Mouse (Mus musculus) spleen, postnatal 4 days (tissue): ENCODE results near the gene Slc25a11.

ENCODE experiments used
- DNase-seq, 2 experiments: peaks; one replicate each; pipeline ENCODE4 v3.0.0; 2022; ENCODE audit warnings: low spot score in 2 of 2

Gene Slc25a11

DNA sequence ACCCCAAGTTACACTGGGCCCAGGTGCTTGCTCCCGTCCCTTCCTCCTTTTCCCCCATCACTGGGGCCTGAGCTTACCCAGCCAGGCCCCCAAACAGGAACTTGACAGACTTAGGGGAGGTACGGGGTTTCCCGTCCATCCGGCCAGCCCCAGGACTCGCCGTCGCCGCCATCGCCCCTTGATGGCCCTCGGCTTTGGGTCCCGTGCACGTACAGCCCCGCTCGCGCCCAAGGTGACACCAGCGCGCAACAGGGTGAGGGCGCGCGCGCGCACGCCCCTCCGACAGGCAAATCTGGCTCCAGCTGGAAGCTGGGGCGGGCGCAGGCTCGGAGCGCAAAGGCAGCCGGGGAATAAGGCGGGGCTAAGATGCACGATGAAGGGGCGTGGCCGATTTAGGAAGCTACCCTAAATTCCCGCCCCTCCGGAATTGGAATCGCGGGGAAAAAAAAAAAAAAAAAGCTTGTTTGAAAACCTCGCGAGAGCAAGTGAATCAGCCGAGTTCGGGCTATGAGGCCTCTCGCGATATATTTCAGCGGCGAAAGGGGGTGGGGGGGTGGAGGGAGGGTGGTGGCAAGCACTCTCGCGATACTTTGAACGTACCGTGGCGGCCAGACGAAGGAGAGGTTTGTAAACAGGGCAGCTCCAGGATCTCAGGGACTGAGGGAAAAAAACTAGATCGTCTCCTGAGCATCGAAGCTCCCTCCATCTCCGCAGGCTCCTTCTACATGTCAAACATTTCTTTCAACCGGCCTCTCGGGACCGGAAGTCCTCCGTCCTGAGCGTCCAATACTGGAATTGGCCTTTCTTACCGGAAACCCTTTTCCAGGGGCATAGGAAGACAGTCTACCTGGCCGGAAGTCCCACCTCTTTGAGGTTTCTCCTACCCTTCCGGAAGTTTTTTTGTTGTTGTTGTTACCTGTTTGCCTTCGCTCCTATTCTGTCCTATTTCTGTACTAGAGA, at the start of gene Slc25a11, which contains the start of gene Rnf167:
TSS of gene Slc25a11 (minus strand) at position 789 of the 960 bp plus-strand sequence.
TSS of gene Rnf167 (plus strand) at position 545 of the 960 bp plus-strand sequence.
- peak; percentile 96 to 97 for DNase-seq

- no peak for DNase-seq
Observed at GRCm38 (mm10) chr11:70693504-70693903, 46.2 kb upstream of the Slc25a11 start.

DNA sequence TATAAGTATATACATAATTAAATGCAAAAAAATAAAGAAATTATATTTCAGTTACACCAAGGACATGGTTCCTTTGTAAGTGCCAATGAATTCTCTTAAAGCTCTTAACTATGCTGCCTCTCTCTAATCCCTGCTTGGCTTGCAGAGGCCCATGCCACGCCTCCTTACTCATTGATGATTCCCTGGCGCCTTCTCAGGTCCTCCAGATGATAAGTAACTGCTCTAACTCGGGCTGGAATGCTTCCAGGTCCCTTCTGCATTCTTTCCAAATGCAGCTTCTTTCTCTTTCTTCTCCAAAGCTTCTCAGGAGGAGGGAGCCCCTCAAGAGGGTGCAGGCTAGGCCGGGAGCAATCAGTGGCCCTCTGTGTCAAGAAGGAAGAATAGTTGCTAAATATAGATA, 42.3 kb upstream of the Slc25a11 start:
- no peak for DNase-seq

DNA sequence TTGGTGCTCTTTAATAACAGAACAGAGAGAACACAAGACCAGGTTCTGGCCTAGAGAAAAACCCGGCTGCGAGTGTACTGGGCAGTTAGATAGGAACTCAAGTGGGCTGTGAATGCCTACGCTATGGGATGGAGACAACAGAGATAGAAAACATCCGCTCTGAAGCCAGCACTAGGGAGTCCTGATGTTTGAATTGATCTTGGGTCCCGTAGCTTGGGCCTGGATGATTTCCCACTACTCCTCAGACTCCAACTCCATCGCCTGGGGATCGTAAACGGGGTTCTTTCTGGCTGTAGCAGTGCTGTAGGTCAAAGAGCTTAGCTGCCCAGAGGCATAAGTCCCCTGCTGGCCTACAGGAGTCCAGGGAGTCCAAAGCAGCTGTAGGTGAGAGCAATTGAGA, 41.1 kb upstream of the Slc25a11 start:
- no peak for DNase-seq

DNA sequence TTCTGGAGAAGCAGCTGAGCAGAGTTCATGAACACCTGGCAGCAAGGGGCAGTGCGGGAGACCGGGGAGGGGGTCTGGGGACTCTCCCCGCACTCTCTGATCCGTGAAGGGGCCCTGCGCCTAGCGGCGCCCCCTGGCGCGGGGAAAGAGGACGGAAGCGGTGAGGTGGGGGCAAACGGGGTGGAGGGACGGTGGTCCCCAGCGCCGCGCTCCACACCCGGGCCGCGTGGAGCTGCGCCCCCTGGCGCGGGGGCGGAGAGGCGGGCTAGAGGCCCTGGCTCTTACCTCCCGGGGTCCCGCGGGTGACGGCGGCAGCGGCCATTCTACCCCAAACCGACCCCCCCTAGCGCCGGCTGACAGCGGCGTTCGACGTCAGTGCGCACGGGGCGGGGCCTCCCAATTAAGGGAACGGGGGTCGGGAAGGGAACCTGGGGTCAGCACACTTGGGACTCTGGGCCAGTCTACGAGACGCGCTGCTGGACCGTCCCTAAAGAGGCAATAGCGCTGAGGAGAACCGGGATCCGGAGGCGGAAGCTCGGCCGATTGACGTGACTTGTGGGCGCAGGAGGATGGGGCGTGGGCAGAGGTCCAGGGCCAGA, 40.4 kb upstream of the Slc25a11 start, which contains the start of gene Camta2:
TSS of gene Camta2 (minus strand) at position 505 of the 599 bp plus-strand sequence.
- DNase-seq = peak; percentile 78 to 89

- no peak for DNase-seq
Observed at GRCm38 (mm10) chr11:70686901-70687566, 39.8 kb upstream of the Slc25a11 start.

DNA sequence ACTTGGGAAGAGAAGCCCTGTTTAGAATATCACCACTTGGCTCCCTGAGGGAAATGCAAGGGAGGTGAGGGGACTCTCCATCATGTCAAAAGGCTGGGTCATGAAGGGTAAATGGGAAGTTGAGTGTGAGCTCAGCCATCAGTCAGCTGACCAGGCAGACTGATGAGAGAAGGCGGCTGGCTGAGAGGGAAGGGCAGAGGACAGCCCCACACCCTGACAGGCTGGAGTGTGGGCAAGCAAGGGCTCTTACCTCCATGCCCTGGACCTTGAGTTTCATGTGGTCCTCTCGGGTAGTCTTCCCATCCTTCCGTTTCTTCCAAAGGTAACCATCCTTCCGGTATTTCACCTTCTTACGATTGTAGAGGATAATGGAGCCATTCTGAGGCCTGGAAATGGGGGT, 36.4 kb upstream of the Slc25a11 start:
- no peak for DNase-seq

- no peak for DNase-seq
Observed at GRCm38 (mm10) chr11:70681897-70682581, 34.8 kb upstream of the Slc25a11 start.

DNA sequence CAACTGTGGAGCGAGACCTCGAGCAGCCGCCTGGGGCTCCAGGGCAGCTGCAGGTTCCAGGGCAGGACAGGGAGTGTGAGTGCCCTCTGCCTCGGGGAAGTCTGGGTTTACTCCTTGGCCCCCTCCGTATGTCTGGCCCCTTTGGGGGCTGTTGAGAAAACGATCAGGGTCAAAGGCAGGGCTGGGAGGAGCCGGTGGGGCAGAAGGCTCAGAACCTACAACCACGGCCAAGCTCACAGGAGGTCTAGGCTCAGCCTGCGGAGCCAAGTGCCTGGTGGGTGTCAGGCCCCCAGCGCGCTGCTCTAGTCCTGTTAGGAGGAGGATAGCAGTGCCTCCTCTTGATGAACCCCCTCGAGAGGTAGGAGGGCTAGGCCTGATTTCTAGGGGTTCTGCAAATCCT, 33.9 kb upstream of the Slc25a11 start:
- no peak for DNase-seq

- peak in 1 of 2 experiments; percentile 45 for DNase-seq
Observed at GRCm38 (mm10) chr11:70679894-70680293, 32.6 kb upstream of the Slc25a11 start.

DNA sequence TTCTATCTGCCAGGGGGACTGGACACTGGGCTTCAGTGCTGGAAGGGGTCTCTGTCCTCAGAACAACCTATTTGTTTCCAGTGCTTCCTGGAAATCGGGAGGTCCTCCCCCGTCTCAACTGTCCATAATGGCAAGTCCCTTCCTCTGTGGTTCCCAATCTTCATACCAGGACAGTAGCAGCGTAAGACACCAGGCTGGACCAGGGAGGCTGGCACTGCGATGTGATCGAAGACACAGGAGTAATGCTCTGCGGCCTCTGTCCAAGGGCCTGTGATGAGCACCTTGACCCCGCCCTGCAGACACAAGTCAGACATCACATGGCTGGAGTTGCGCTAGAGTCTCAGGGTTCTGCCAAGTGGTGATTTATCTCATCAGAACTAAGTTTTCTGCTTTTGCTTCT, 32.1 kb upstream of the Slc25a11 start:
- no peak for DNase-seq

DNA sequence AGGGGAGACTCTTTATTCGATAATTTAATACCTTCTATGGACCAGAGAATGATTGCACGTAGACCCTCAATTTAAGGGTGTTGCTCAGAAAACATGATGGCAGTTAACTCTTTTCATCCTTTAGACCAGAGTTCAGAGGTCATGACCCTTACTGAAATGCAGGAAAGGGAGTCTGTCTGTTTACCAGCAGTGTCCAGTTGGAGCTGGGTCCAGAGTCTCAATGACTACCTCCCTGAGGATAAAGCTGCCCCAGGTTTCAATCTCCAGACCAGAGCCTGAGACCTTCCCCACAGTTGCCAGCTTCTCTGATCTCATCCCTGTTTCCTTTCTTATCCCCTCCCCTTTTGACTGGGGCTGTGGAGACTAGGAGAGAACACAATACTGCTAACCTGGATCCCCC, 31.3 kb upstream of the Slc25a11 start:
- no peak for DNase-seq

- DNase-seq = no peak
Observed at GRCm38 (mm10) chr11:70678092-70678491, 30.8 kb upstream of the Slc25a11 start.

DNA sequence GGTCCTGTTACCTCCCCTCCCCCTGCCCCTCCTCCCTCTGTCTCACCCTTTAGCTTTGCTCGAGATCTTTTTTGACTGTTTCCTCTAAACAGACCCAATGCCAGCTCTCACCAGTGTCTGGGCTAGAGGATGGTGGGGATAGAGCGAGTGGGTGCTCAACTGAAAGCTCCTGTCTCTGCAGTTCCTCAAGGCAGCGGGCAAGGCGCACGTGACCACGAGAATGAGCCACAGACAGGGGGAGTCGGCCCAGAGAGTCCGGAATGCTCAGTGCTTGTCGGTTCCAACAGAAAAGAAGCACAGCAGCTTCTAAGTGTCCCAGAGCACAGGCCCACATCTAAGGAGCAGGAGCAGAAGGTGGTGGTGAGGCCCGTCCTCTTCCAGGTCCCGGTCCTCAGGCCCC, 27.2 kb upstream of the Slc25a11 start:
- DNase-seq = no peak

GRCm38 (mm10) chr11:70674014-70674413, 26.7 kb upstream of the Slc25a11 start:
- no peak for DNase-seq

DNA sequence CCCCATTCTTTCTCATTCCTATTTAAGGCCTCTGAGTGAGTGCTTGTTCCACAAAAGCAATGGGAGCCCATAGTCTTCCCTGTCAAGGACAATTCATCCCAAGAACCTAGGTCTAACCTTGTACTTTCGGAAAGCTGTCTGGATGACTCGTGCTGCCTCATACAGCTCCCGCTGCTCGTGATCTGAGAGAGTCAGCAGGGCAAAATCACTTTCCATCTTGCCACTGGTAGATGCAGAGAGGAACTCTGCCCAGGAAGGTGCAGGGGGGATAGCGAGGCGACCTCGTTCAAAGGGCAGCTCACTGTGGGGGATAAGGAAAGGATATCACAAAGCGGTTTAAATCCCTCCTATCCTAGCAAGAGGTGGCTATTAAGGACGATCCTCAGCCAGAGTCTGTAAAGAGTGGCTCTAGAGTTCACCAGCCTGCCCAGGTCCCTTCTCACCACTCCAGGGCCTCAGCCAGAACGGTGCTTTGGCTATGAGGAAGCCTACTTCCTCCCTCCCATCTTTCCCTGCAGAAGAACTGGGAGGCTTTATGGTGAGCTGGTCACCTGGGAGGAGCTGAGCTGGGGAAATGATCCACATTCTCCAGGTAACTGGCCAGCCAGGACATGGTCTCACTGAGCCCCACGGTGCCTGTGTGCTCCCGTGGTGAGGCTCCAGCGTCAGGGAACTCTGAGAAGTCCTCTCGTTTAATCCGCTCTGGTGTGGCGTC, 24.2 kb upstream of the Slc25a11 start:
- DNase-seq = no peak

DNA sequence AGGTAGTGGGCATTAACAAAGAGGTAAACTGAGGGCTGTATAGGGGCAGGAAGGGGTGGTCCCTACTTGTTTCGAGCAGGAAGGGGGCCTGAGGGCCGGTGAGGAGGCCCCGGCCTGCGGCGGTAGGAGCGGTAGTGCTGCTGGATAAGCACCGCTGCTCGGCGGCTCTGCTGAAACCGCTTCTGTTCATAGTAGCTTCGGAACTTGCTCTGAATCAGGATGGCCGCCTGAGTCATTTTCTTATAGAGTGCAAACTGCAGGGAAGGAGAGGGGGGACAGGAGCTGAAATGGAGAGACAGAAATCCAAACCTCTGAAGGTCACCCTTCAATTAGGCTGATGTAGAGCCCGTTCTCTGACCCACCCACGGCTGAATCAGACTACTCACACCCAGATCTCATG, 23.2 kb upstream of the Slc25a11 start:
- DNase-seq = no peak

- DNase-seq = peak; percentile 81 to 90
Observed at GRCm38 (mm10) chr11:70669582-70670345, 22.5 kb upstream of the Slc25a11 start.

GRCm38 (mm10) chr11:70668771-70669505, 21.7 kb upstream of the Slc25a11 start, which contains the start of gene Spag7:
Gene Spag7 (minus strand): TSS chr11:70669416.
- DNase-seq = peak; percentile 92
